Mouse (Mus musculus) testis, postnatal 14 days (tissue): ENCODE results near the gene Ms4a6b.
"Not testable (repeated sequence)": the region's sequence is repeated elsewhere in the genome, so short reads cannot be mapped to it uniquely, and the experiment has no call there.

Experiments
- DNase-seq: peaks from one replicate; pipeline ENCODE4 v3.0.0; 2021; ENCODE audit warnings: low spot score

The Ms4a6b gene

DNA sequence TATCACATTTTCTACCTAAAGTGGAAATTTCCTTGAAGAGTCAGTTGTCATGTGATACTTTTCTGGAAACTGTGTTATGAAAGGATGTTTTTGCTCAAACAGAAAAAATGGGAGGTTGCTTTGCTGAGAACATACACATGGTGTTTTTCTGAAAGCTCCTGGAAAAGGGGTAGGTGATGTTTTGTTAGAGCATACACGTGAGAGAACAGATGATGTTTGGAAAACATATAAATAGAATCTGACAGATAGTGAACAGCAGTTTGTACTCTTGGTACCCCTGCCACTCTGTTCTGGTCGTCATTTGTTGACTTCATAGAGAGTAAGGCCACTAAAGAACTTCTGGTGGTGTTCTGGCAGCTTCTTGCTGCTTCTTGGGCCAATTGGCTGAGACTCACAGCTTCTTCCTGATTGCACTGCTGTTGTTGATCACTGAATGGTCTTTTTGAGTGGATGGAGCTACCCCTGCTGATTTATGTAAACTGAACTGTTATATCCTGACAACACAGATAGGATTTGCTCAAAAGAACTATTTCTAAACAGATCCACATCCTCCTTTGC is 17.7 kb downstream of the Ms4a6b start:
- no peak for DNase-seq

DNA sequence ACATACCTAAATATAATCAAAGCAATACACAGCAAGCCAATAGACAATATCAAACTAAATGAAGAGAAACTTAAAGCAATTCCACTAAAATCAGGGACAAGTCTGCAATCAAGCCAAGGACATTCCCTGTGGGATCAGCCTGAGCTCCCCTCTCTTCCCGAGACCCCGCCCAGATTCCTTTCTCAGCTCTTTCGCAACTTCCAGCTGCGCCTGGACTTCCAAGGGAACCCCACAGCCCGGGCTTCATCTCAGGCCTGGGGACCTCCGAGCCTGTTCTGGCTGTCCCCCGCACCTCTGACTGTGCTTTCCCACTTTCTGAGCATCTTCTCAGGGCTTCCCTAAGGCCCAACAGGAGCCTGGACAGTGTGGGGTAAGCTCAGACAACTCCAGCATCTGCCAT is 20.3 kb downstream of the Ms4a6b start, which contains the start of gene Ms4a4d:
Gene Ms4a4d (plus strand): TSS at position 209 of the 400 bp plus-strand sequence.
- peak; percentile 37 for DNase-seq

GRCm38 (mm10) chr19:11537336-11537735 is 21.0 kb downstream of the Ms4a6b start:
- no peak for DNase-seq

GRCm38 (mm10) chr19:11540166-11540821 is 24.0 kb downstream of the Ms4a6b start:
- DNase-seq: not testable (repeated sequence)

GRCm38 (mm10) chr19:11544383-11544782 is 28.1 kb downstream of the Ms4a6b start:
- DNase-seq: not testable (repeated sequence)

DNA sequence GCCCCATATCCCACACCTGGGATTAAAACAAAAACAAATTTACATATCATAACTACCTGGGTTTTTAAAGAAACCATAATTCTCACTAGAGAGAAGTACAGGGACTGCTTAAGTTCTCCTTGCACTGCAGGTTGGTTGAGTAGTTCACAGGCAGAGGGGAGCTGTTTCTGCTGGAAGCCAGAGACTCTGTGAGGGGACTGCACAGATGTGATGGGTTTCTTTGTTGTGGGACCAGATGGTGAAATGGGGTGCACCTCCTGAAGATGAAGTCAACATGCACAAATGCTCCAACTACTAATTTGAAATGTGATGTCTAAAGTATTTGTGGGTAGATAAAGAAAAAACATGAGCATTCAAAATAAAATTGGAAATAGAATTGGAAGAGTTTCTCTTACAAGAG is 31.6 kb downstream of the Ms4a6b start:
- DNase-seq: no peak

- no peak for DNase-seq
Observed at GRCm38 (mm10) chr19:11554726-11555125, 38.4 kb downstream of the Ms4a6b start.

DNA sequence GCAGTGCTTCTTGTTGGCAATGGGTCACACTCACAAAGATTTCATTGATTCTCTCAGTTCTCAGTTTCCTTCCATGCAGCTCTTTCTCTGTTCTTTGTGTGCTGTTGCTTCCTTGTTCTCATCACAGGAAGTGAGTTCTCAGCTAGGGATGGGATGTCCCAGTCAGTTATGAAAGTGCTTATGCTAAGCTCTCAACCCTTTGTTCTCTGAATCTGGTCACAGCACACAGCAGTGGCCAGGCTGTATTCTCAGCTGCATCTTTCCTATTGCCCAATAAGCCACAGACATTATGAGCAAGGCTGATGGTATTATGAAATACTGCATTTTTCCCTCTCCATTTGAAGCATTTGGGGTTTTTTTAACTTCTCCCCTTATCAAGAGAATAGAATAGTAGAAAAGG is 43.2 kb downstream of the Ms4a6b start:
- DNase-seq: not testable (repeated sequence)

- DNase-seq: no peak
Observed at GRCm38 (mm10) chr19:11574965-11575364, 58.7 kb downstream of the Ms4a6b start.
